Mouse (Mus musculus) lung, adult 2 months (tissue): ENCODE data around the gene Zswim1.

Source experiments
- CTCF ChIP-seq: fragments of 200-500 bp; IDR thresholded peaks from 2 replicates; pipeline ENCODE4 v1.5.1; 2011; ENCODE audit warnings: mild to moderate bottlenecking, low read length, control low read depth; ENCODE audit not compliant: insufficient read depth
- POLR2A ChIP-seq: fragments of 200-500 bp; IDR thresholded peaks from 2 replicates; pipeline ENCODE4 v1.6.1; 2011; ENCODE audit warnings: low read depth, mild to moderate bottlenecking, control low read depth, low read length, borderline replicate concordance; ENCODE audit errors: extremely low read depth

GRCm38 (mm10) chr2:164773229-164773988 is 49.1 kb upstream of the Zswim1 start:
- TF ChIP-seq CTCF (no peak), POLR2A (no peak)
